Mouse (Mus musculus) T-helper 1 cell (primary cell): ENCODE measurements around the gene Ttc29.

Experiments used
- in situ Hi-C: fragments of 300-600 bp; cut with MboI, MseI; formaldehyde crosslinking; loops from one replicate; pipeline ENCODE4 v1.15.1; 2025; ENCODE audit warnings: high pct_unique_total_duplicates

The Ttc29 gene

GRCm38 (mm10) chr8:78277411-78277810, 64.3 kb downstream of the Ttc29 start:
- in situ Hi-C loops: no loop called here

DNA sequence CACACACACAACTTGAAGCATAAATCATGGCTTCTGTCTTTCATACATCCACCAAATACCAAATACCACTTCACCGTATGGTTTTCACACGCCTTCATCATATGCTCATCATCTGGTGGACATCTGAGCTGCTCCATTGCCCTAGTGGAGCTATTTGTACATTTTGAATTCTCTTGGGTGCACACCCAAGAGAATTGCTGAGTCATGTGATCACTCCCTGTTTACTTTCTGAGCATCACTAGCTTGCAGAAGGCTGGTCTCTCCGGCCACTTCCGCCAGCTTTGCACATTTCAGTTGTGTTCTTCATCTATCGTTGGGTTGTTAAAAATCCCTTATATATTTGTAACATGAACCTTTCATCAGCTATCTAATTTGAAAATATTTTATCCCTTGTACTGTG, 65.5 kb downstream of the Ttc29 start:
- in situ Hi-C loops: no loop called here

- in situ Hi-C loops: no loop called here
These were observed 71.7 kb downstream of the Ttc29 start for GRCm38 (mm10) chr8:78284805-78285204.

DNA sequence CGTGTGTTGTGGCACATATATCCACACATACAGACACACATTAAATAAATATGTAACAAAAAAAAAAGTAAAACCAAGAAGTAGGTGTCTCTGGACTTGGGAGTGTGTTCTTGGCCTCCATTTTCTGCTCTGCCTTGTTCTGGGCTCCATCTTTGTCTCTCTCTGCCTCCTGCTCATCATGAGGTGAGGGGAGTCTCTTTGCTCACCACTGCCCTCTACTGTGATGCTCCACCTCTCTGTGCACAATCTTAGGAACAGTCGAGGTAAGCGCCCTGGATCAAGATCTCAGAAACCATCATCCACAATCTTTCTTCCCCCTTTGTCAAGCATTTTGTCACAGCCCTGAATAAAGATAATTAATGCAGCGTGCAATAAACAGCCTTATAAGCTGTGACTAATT, 72.3 kb downstream of the Ttc29 start:
- in situ Hi-C loops: no loop called here

DNA sequence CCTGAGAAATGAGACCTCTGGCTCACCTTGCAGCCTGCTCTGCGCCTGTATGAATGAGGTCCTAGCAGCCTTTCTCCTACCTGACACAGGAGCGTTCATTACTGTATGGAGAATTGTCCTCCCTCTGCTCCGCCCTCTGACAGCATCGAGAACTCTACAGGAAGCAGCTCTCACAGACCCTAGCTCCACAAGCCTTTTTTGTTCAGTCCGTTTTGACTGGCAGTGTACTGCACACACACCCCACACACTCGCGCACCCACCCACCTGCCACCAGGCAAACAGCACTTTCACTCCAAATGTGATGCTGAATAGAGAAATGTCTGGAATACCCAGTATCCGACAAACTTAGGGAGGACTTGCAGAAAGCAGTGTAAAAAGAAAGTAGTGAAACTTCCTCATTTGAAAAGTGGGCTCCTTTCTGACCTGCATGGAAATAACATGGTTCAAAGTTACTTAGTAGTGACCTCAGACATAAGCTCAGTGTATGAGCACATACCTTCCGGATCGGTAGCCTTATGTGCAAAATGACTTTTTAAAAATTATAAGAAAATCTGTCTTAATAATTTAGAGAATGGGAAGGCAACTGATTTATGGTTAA, 76.4 kb downstream of the Ttc29 start:
- in situ Hi-C loops: no loop called here

DNA sequence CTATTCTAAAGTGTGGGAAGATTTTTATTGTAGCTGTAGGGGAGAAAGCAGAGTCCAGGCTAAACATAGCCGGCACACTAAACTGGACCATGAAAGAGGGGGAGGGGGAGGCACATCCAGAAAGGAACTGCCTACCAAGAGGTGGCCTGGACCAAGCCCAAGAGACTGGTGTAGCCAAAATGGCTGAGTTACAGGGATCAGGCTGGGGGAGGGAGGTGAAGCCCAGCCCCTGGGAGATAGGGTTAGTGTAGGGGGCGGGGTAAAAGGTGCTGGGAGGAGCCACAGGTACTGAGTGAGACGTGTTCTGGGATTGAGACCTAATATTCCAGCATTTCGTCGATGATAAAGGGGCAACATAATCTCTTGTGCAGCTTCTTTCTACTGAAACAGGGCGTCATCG, 77.2 kb downstream of the Ttc29 start:
- in situ Hi-C loops: no loop called here

DNA sequence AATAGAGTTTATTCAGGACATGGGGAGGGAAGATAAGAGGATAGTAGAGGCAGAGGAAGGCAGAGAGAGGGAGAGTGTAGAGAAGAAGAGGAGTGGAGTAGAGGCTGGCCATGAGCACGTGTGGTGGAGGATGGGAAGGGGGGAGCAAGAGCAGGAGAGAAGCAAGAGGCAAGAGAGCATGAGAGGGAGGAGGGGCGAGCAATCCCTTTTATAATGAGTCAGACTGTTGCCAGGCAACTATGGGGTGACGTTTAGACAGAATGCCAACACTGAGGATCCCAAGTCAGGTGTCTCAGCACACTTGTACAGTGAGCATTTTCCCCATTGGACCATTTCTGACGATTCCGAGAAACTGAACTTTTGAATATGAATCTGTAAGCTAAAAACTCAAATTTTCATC, 82.4 kb downstream of the Ttc29 start:
- in situ Hi-C loops: no loop called here

DNA sequence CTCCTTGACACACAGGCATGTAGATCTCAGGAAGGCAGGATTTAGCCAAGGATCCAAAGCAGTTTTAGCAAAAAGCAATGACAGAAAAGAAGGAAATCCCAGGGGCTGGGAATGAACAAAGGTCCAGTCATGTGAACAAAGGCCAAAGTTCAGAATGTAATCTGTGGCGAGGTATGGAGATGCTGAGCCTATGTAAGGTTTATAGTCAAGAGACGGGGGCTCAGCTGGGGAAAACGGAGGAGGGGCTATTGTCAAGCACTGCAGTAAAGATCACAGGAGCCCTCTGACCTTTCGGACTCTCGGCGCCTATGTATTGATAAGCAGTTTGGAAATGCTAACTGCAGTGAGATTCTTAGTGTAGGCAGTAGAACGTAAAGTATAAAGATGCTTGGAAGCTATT, 90.5 kb downstream of the Ttc29 start:
- in situ Hi-C loops: no loop called here

DNA sequence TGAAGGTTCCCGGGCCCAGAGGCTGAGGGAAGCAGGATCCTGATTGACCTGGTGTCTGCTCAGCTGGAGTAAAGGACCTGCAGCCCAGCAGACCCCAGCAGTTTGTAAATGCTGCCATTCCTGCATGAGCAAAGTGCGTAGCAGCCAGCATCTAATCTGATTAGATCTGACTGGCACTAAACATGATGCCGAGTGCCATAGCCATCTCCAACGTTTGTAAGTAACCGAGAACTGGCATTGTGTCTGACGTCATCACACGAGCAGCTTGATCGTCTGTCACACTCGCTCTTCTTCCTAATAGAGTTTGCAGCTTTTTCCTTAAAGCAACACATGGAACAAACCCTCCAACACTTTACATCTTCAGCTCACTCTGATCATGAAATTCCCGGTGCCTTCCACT, 93.5 kb downstream of the Ttc29 start:
- in situ Hi-C loops: no loop called here

- in situ Hi-C loops: no loop called here
These were observed 94.0 kb downstream of the Ttc29 start for GRCm38 (mm10) chr8:78307131-78307530.

GRCm38 (mm10) chr8:78309539-78309938, 96.4 kb downstream of the Ttc29 start:
- in situ Hi-C loops: no loop called here

DNA sequence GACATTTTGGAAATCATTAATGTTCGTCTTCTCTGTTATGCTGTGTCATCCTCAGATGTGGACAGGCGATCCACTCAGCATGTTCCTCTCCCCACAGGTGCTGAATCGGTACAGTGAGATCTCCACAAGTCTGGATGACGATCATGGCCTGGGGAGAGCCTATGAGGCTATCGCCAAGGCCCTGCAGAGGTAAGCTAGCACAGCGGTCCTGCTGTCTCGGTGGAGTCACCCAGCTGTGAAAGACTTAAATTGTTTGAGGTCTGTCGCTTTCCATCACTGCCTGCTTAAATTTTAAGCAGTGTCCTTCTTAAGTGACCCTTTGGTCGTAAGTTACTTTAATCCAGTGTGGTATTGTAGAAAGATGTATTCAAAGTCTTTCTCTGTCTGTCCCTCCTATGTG, 102.5 kb downstream of the Ttc29 start:
- in situ Hi-C loops: no loop called here

- in situ Hi-C loops: no loop called here
These were observed 104.6 kb downstream of the Ttc29 start for GRCm38 (mm10) chr8:78317666-78318065.

GRCm38 (mm10) chr8:78323391-78323790, 110.3 kb downstream of the Ttc29 start:
- in situ Hi-C loops: no loop called here

GRCm38 (mm10) chr8:78340689-78341529, 127.8 kb downstream of the Ttc29 start:
- in situ Hi-C loops: no loop called here

DNA sequence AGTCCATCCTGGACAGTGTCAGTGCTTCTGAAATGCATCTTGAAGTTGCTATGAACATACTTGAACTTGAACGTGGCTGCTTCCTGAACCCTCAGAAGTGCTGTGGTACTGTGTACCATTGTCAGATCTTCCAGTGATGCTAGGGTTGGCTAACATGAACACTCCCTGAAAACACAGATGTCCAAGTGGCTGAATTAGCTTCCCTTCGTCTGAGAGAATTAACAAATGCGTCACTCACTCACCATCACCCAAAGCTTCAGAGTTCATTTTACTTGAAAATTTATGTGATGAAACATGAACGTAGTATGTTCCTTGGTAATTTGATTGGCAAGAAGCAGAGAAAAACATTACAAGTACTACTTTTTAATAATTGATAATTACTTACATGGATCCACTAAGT, 129.1 kb downstream of the Ttc29 start:
- in situ Hi-C loops: no loop called here

DNA sequence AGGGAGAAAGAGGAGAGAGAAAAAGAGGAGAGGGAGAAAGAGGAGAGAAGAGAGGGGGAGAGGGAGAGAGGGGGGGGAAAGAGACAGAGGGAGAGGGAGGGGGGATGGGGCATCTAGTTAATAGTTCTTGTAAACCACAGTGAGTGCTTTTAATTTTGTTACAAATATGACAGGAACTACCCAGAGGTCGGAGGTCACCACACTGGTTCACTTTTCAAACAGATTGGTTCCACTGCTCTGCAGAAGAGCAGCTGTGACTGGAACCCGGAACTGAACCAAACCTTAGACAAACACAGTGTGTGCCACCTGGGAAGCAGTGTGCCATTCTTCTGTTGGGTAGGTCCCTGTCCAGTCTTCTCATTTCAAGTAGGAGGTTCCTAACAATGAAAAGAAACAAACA, 130.9 kb downstream of the Ttc29 start:
- in situ Hi-C loops: no loop called here

GRCm38 (mm10) chr8:78345705-78346104, 132.6 kb downstream of the Ttc29 start:
- in situ Hi-C loops: no loop called here

DNA sequence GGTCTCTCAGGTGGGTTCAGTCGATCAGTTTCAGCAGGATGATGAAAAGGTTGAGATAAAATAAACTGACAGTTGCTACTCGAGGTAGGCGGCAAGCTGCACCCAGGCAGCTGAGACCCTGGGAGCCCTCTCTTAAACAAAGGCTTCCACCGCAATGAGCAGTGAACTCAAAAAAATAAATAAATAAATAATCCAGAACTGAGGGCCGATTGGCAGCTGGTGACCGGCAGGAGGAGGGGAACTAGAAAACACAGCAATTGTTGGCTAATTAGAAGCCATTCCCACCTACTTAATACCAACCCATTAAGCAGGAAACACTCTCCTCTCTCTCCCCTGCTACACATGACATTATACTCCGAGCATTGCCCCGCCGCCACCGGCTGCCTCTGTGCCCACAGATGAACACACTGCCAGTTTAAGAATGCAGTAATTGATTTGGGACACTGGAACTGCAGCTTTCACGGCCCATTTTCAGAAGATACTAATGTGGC, 133.1 kb downstream of the Ttc29 start:
- in situ Hi-C loops: no loop called here

DNA sequence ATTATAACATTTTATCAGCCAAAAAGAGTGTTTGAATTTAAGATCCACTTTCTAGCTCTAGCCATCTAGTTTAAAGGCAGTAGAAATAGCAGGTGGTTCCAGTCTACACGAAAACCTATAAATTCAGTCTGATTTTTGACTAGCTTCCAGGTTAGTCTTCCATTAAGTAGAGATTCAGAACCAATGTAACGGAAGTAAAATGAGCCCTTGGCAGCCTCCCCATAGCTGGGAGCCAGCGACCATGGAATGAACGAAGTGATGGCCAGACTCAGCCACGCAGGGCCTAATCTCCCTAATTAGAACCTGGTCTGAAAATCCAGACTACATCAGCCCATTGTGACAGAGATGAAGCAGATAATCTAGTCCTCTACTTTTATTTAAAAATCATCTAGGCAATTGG, 140.8 kb downstream of the Ttc29 start:
- in situ Hi-C loops: no loop called here

GRCm38 (mm10) chr8:78354801-78355200, 141.7 kb downstream of the Ttc29 start:
- in situ Hi-C loops: no loop called here

DNA sequence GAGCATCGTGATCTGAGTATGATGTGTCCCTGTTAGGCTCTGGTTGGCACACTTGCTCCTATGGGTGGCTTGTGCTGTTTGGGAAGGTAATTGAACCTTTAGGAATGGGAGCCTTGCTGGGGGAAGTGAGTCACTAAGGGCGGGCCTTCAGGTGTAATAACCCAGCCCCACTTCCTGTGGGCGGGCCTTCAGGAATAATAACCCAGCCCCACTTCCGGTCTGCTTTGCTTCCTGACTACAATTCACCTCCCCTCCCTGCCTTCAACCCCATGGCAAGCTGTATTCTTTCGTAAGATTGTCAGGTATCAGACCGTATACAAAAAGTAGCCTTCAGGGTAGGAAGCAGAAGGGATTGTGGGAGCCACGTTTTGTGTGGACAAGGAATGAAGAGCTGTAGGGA, 177.7 kb downstream of the Ttc29 start:
- in situ Hi-C loops: no loop called here

- in situ Hi-C loops: no loop called here
These were observed 206.2 kb downstream of the Ttc29 start for GRCm38 (mm10) chr8:78419272-78419671.
